ENCODE assay signal across 9 mouse cellular contexts in the genomic region with DNA sequence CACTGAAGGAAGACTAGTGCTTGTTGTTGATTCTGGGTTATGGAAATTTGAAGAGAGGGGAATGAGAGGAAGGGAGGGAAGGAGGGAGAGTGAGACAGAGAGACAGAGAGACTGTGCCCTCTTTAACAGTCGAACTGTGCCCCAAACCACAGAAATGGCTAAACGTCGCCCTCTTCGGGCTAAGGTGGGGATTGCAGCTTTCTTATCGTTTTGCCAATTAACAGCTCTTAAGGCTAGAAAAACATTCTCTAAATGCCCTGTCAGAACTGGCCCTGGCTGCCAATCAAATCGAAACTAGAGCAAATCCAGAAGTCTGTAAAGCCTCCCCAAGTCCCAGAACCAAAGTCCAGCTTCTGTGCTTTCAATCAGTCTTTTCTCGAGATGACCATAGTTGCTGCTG. TPM values are rescaled to one million over a fixed set of nuclear protein-coding genes. Genes with fewer than 3 reads are reported as not detected.
DNase-seq lines count a peak whose midpoint lies in the region; ATAC-seq and TF ChIP-seq lines count a peak whose summit lies in the region.
"Had no signal": no experiment of that assay in that cellular context is flagged by ENCODE, and none has a peak within 500 bp of the region (broad histone marks: within the 10 kb centered on the region; RNA-seq: fewer than 3 reads in every experiment).

No protein-coding gene starts in this region.

- H3K4me3 ChIP-seq in kidney, embryonic 14.5 days (ENCODE audit: low read length) = no peak overlapping the region
- H3K4me3 ChIP-seq in hindbrain, embryonic 16.5 days (ENCODE audit: low read length) = no peak overlapping the region
- no peak overlapping the region for H3K4me3 ChIP-seq in neural tube, embryonic 11.5 days (ENCODE audit: low read depth, low read length)
- H3K4me3 ChIP-seq: erythroblast, embryonic 14.5 days had no signal

- H3K9me3 ChIP-seq in kidney, embryonic 14.5 days (ENCODE audit: control insufficient read depth, low read length) = no peaks in the 10 kb centered on the region
- no peaks in the 10 kb centered on the region for H3K9me3 ChIP-seq in hindbrain, embryonic 16.5 days (ENCODE audit: control insufficient read depth, low read length)
- H3K9me3 ChIP-seq in neural tube, embryonic 11.5 days (ENCODE audit: control insufficient read depth, low read length) = no peaks in the 10 kb centered on the region

- H3K36me3 ChIP-seq in kidney, embryonic 14.5 days (ENCODE audit: control insufficient read depth, insufficient read depth, low read length) = no peaks in the 10 kb centered on the region
- H3K36me3 ChIP-seq in hindbrain, embryonic 16.5 days (ENCODE audit: control insufficient read depth, insufficient read depth, low read length) = no peaks in the 10 kb centered on the region
- H3K36me3 ChIP-seq in neural tube, embryonic 11.5 days (ENCODE audit: control insufficient read depth, insufficient read depth, low read length) = no peaks in the 10 kb centered on the region

- TF ChIP-seq POLR2A in brain, embryonic 14.5 days (IDR thresholded peaks at IDR 0.05; ENCODE audit: borderline replicate concordance, extremely low read depth, insufficient read depth, insufficient read length, poor library complexity, severe bottlenecking) = no peak

- WGBS in kidney, embryonic 14.5 days = 20% methylated on average over 7 of the region's 7 CpGs
- WGBS in hindbrain, embryonic 16.5 days = 16% methylated on average over 7 of the region's 7 CpGs
- 18% methylated on average over 7 of the region's 7 CpGs for WGBS in neural tube, embryonic 11.5 days

- H3K27ac ChIP-seq in kidney, embryonic 14.5 days (ENCODE audit: low read depth, low read length) = no peak overlapping the region
- no peak overlapping the region for H3K27ac ChIP-seq in hindbrain, embryonic 16.5 days (ENCODE audit: low read depth, low read length)
- no peak overlapping the region for H3K27ac ChIP-seq in neural tube, embryonic 11.5 days (ENCODE audit: low read depth, low read length)

- ATAC-seq in kidney, embryonic 14.5 days (ENCODE audit: low FRiP score, low TSS enrichment) = no peak
- ATAC-seq in hindbrain, embryonic 16.5 days = no peak
- no peak for ATAC-seq in neural tube, embryonic 11.5 days (ENCODE audit: insufficient read depth, low FRiP score, low TSS enrichment)

- DNase-seq in kidney, adult 18-20 months = peak; percentile 81
- DNase-seq in brain, embryonic 14.5 days (ENCODE audit: low read depth) = peak; percentile 63
- peak; percentile 57 for DNase-seq in forelimb bud, embryonic 11.5 days (ENCODE audit: low read depth, low spot score)
- peak; percentile 49 to 72 for DNase-seq in left cerebral cortex, postnatal 14 days (ENCODE audit: low spot score in 2 of 2)
- DNase-seq in neural tube, embryonic 11.5 days (ENCODE audit: low spot score) = peak; percentile 73
- peak; percentile 11 to 26 for DNase-seq in thymus, adult 18-20 months

- no peaks in the 10 kb centered on the region for H3K4me1 ChIP-seq in kidney, embryonic 14.5 days (ENCODE audit: control insufficient read depth, insufficient read depth, low read length)
- H3K4me1 ChIP-seq in hindbrain, embryonic 16.5 days (ENCODE audit: control insufficient read depth, insufficient read depth, low read depth, low read length) = no peaks in the 10 kb centered on the region
- H3K4me1 ChIP-seq in neural tube, embryonic 11.5 days (ENCODE audit: control insufficient read depth, insufficient read depth, low read length) = no peaks in the 10 kb centered on the region

- H3K27me3 ChIP-seq in kidney, embryonic 14.5 days (ENCODE audit: control insufficient read depth, insufficient read depth, low read length) = no peaks in the 10 kb centered on the region
- H3K27me3 ChIP-seq in hindbrain, embryonic 16.5 days (replicated peaks; ENCODE audit: control insufficient read depth, insufficient read depth, low read length) = no peaks in the 10 kb centered on the region
- H3K27me3 ChIP-seq in neural tube, embryonic 11.5 days (ENCODE audit: control insufficient read depth, insufficient read depth, low read length) = no peaks in the 10 kb centered on the region

- no peak overlapping the region for H3K4me2 ChIP-seq in kidney, embryonic 14.5 days (replicated peaks; ENCODE audit: low read depth, low read length)
- H3K4me2 ChIP-seq in hindbrain, embryonic 16.5 days (ENCODE audit: low read length) = peak overlapping the region; percentile 28
- H3K4me2 ChIP-seq in neural tube, embryonic 11.5 days (ENCODE audit: low read depth) = no peak overlapping the region

- intact Hi-C loops in left cerebral cortex, postnatal 14 days (cut with DNase I) = loop anchor here (2.0 kb wide), 1 partner anchor 27 kb away; no protein-coding TSS in a partner anchor

- peak; percentile 74 for TF ChIP-seq CTCF in brain, embryonic 14.5 days (IDR thresholded peaks at IDR 0.05; ENCODE audit: borderline replicate concordance, extremely low read depth, insufficient read depth, insufficient read length)

- no peak overlapping the region for H3K9ac ChIP-seq in kidney, embryonic 14.5 days (ENCODE audit: low read depth, low read length)
- no peak overlapping the region for H3K9ac ChIP-seq in hindbrain, embryonic 16.5 days (ENCODE audit: low read depth, low read length)
- H3K9ac ChIP-seq in neural tube, embryonic 11.5 days (ENCODE audit: low read length) = no peak overlapping the region

RNA-seq across cellular contexts. Expression of a gene that starts 36.4 kb away (rescaled TPM):
- 256 and 282 TPM in 2 replicates for polyA plus RNA-seq in kidney, embryonic 14.5 days (2014; fragmentation: Nextera tagmentation; extraction: Ambion mirVana)
- 335 and 340 TPM in 2 replicates for polyA plus RNA-seq in brain, embryonic 14.5 days (2012; rRNA removed)
- 618 and 663 TPM in 2 replicates for polyA plus RNA-seq in hindbrain, embryonic 16.5 days (2015; fragmentation: Nextera tagmentation; extraction: Ambion mirVana)
- 100 to 1,000 TPM; 295 to 333 TPM for total RNA-seq in left cerebral cortex, postnatal 14 days (2021)
- polyA plus RNA-seq in neural tube, embryonic 11.5 days (2014; fragmentation: Nextera tagmentation; extraction: Ambion mirVana) = 370 and 372 TPM in 2 replicates

Comparison
In these comparisons a context has a peak if more than half of its experiments do, and no peak if none do; other contexts are left out.
1. DNase-seq: peak in every context shown above with its lines; median percentile 81 in kidney, adult 18-20 months; 73 in neural tube, embryonic 11.5 days; 63 in brain, embryonic 14.5 days; 60 in left cerebral cortex, postnatal 14 days; 57 in forelimb bud, embryonic 11.5 days; 18 in thymus, adult 18-20 months.